Mouse (Mus musculus): ENCODE measurements around the gene Mef2d.
"Not testable (repeated sequence)": the region's sequence is repeated elsewhere in the genome, so short reads cannot be mapped to it uniquely, and the experiment has no call there.

The Mef2d gene

GRCm38 (mm10) chr3:88150999-88151364 lies 8.8 kb downstream of the Mef2d start:
- peak; percentile 94 for DNase-seq

GRCm38 (mm10) chr3:88152056-88152455 lies 9.9 kb downstream of the Mef2d start:
- peak; percentile 92 for DNase-seq

DNA sequence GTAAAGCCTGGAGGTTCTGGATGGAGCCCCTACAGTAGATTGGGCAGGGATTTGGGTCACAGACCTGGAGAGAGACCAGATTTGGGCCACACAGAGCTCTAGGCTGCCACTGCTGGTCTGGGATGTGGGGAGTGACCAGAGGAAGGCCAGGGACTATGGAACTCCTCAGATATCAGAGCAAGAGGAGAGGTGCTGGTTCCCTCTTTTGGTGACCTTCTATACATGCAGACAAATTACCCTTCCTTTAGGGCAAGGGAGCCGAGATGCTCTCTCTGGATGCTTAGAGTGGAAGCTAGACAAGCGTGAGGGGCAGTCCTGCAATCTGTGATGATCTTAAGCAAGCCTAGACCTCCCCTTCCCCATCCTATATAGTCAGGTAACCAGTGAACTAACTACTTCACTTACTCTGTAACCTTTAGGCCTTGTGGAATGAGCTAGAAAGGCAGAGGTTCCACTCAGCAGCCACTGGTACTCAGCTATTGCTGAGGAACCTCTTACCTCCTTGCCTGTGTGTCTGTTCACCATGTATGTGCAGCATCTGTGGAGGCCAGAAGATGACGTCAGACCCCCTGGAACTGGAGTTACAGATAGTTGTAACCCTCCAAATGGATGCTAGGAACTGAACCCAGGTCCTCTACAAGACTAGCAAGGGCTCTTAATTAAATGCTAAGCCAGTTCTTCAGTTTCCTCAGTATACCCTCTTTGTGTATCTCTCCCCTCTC lies 11.3 kb downstream of the Mef2d start:
- peak; percentile 91 for DNase-seq

- DNase-seq = no peak
These were observed 12.1 kb downstream of the Mef2d start for GRCm38 (mm10) chr3:88154236-88154635.

DNA sequence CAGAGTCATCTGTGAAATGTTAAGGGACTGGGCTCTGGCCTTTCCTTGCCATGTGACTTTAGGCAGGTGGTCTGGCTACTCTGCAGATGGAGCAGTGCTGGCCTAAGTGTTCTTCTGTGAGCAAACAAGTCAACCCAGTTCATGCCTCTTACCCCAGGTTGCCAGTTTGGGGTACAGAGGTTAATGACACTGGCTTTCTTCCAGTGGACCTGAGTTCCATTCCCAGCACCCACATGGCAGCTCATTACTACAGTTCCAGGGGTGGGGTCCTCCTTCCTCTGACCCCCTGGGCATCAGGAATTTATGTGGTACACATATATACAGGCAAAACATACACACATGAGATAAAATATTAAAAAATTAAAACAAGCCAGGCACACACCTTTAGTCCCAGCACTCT lies 14.6 kb downstream of the Mef2d start:
- DNase-seq = peak; percentile 87

GRCm38 (mm10) chr3:88157771-88158597 lies 15.8 kb downstream of the Mef2d start:
- DNase-seq = peak; percentile 95

- peak; percentile 92 for DNase-seq
These were observed 16.8 kb downstream of the Mef2d start for GRCm38 (mm10) chr3:88158991-88159390.

DNA sequence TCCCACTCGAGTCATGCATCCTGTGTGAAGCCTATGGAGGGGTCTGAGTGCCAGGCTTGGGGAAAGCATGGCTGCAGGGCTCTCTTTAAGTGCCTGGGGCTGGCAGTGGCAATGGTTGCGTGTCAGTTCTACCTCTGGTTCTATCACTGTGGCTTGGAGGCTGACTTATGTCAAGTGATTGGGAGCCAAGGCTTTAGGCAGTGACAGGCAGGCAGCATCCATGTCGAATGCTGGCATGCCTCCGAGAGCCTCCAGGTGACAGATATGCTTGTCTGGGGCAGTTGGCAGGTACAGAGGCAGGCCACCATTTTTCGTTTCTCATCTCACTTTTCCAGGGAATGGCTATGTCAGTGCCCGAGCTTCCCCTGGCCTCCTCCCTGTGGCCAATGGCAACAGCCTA lies 18.7 kb downstream of the Mef2d start:
- peak; percentile 89 for DNase-seq

DNA sequence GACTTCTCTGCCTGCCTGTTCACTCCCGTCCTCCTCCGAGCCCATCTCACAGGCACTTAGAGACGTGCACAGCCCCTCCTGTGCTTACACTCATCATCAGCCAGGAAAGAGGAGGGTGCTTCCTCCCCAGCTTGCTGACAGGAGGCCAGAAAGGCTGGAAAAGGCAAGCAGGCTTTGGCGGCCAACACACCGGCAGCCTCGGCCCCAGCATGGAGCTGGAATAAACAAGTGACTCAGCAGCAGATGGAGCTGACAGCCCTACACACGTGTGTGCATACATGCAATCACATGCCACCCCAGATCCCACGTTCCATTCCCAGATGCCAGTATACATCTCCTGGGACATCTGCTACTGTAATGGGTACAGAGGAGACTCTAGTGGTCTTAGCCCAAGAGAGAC lies 20.1 kb downstream of the Mef2d start:
- peak; percentile 98 for DNase-seq

DNA sequence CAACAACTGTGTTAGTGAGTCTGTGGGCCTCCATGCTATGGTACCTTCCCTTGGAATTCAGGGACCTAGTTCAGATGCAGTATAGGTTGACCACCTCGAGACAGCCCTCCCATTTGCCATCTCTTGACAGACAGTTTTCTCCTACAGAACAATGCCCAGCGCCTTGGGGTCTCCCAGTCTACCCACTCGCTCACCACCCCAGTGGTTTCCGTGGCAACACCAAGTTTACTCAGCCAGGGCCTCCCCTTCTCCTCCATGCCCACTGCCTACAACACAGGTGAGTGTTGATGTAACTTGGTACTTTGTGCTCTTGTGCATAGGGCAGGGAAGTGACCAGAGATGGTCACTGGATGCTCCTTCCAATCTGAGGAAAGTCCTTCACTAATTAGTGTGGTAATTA lies 20.6 kb downstream of the Mef2d start:
- DNase-seq = peak; percentile 89

DNA sequence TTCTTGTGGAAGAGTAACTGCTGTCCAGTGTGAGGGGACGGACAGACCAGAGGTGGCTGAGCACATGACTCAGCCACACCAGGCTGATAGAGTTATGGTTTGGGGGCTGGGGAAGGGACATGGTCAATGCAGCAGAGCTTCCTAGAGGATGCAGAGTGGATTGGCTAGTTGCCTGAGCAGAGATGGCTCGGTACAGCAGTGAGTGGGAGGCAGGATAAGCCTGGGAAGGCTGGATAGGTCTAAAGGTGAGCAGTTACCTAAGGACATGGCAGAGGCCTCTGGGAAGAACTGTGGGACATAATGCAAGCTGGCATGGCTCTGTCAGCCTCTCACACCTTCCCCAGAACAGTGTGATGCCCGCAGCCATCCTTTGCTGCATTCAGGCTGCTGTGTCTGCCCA lies 21.7 kb downstream of the Mef2d start:
- peak; percentile 84 for DNase-seq

- peak; percentile 78 for DNase-seq
These were observed 22.1 kb downstream of the Mef2d start for GRCm38 (mm10) chr3:88164263-88164662.

GRCm38 (mm10) chr3:88166056-88166455 lies 23.9 kb downstream of the Mef2d start:
- DNase-seq = peak; percentile 97

- DNase-seq = peak; percentile 91
These were observed 28.2 kb downstream of the Mef2d start for GRCm38 (mm10) chr3:88170361-88170760.

DNA sequence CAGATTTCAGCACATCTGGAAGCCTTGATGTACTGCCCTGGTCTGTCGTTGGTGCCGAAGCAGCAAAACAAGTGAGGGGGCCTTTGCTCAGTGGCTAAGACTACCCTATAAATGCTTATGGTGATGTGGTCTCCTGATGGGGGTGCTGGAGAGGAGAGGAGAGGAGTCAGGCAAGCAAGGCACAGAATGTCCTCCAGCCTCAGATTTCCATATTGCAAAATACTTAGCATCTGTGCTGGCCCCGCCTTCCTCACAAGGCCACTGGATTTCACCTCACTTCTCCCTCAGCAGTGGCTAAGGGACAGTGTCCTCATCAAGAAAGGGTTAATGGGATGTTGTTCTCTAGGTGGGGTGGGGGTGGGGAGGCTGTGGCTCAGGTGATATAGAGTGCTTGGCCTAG lies 30.3 kb downstream of the Mef2d start:
- no peak for DNase-seq

DNA sequence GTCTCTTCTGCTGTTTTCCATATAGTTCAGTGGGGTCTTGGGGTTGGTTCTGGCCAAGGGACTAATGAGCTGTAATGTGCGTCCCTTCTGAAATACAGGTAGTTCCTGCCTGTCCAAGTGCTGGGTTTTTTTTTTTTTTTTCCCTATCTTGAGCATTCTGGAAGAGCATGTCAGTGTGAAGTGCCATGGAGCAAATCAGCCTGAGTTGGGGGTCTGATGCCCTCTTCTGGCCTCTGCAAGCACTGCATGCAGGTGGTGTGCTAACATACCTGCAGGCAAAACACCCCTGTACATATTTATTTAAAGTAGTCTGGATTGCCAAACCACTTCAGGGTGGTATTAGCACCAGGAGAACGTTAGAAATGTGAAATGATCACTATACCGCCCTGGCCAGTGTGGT lies 31.2 kb downstream of the Mef2d start:
- peak; percentile 94 for DNase-seq

DNA sequence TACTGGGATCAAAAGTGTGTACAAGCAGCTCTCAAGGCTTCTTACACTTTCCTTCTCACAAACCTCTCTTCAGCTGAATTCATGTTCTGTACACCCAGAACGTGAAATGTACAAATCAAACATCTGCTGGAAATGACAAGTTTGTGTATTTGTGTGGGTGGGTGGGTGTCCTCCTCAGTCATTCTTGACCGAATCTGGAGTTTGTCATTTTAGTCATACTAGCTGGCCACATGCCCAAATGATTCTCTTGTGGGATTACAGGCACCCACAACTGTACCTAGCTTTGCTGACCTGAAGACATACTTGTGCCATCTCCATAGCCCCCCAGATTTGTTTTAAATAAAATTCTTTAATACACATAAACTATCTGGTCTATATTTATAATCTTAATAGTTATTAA lies 32.7 kb downstream of the Mef2d start:
- DNase-seq = no peak

- DNase-seq = no peak
These were observed 34.9 kb downstream of the Mef2d start for GRCm38 (mm10) chr3:88177106-88177505.

- DNase-seq = peak; percentile 100
These were observed 35.6 kb downstream of the Mef2d start for GRCm38 (mm10) chr3:88177562-88178345.

GRCm38 (mm10) chr3:88178346-88178733 lies 36.2 kb downstream of the Mef2d start:
- DNase-seq = not testable (repeated sequence)

DNA sequence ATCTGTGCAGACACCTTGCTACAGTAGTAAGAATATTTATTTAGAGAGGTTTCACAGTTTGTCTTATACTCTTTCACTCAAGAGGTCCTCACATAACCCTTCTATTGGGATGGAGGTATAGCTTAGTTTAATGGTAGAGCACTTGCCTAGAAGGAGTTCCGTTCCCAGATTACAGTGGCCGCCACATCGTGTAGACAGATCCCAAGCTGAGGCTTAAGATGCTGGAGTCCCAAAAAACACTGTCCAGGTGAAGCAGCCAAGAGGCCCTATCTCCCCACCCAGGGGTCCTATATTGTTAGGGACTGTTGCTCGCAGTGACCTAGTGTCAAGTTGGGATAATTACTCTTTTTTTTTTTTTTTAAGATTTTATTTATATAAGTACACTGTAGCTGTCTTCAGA lies 36.8 kb downstream of the Mef2d start:
- peak; percentile 89 for DNase-seq

GRCm38 (mm10) chr3:88181374-88181773 lies 39.2 kb downstream of the Mef2d start:
- DNase-seq = peak; percentile 94

DNA sequence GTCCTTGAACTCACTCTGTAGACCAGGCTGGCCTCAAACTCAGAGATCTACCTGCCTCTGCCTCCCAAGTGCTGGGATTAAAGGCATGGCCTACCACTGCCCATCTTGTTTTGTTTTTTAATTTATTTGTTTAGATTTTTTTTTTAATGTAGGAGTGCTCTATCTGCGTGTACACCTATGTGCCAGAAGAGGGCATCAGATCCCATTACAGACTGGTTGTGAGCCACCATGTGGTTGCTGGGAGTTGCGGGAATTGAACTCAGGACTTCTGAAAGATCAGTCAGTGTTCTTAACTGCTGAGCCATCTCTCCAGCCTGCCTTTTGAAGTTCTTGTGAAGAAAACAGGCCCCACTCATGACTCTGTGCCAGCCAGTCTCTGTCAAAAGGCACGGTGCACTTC lies 44.3 kb downstream of the Mef2d start:
- no peak for DNase-seq

DNA sequence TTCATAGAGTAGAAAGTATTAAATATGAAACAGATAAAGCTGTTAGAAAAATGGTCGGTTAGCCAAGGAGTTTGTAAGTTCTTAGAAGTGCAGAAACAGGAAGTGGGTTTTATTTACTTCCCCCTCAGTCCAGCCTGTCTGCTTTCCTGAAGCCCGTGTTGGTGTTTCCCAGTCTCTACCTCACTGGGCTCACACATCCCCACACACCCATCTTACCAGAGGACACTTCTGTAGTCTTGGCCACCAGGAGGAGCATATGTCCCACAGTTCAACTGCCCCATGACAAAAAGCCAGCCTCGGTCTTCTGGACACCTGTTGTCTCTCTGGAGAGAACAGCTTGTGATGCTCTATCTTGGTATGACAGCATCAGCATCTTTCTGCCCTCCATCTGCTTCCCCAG lies 49.0 kb downstream of the Mef2d start:
- DNase-seq = no peak
